Mouse (Mus musculus) limb, embryonic 14.5 days (tissue): ENCODE measurements around the gene Fry. TPM values are rescaled to one million over a fixed set of nuclear protein-coding genes. Genes with fewer than 3 reads are reported as not detected.

Source experiments
- ATAC-seq: fragments of 200-750 bp; cut with Nextera tagmentation; 2 replicates; pipeline ENCODE4 v1.8.0; 2017; ENCODE audit warnings: low read depth, moderate number of reproducible peaks, moderate TSS enrichment; ENCODE audit not compliant: low FRiP score
- DNase-seq: peaks from one replicate; pipeline ENCODE4 v3.0.0-alpha.2; 2015; ENCODE audit warnings: low spot score
- H3K27ac ChIP-seq: fragments of 300-500 bp; sonication (generic); replicated peaks from 2 replicates; pipeline ENCODE4 v1.5.1; 2014; ENCODE audit warnings: low read depth, mild to moderate bottlenecking, low read length, moderate library complexity, mixed read lengths
- H3K27me3 ChIP-seq: fragments of 300-500 bp; sonication (generic); 2 replicates; pipeline ENCODE4 v1.6.1; 2014; ENCODE audit warnings: low read length, mixed read lengths; ENCODE audit not compliant: control insufficient read depth, insufficient read depth
- H3K36me3 ChIP-seq: fragments of 300-500 bp; sonication (generic); 2 replicates; pipeline ENCODE4 v1.6.1; 2014; ENCODE audit warnings: mild to moderate bottlenecking, low read length, moderate library complexity, mixed read lengths; ENCODE audit not compliant: control insufficient read depth, insufficient read depth
- H3K4me1 ChIP-seq: fragments of 300-500 bp; sonication (generic); 2 replicates; pipeline ENCODE4 v1.6.1; 2014; ENCODE audit warnings: antibody characterized with exemption, low read length, mixed read lengths; ENCODE audit not compliant: control insufficient read depth, insufficient read depth
- H3K4me2 ChIP-seq: fragments of 300-500 bp; sonication (generic); replicated peaks from 2 replicates; pipeline ENCODE4 v1.6.1; 2014; ENCODE audit warnings: low read depth, mild to moderate bottlenecking, low read length, moderate library complexity; ENCODE audit not compliant: severe bottlenecking
- H3K4me3 ChIP-seq: fragments of 300-500 bp; sonication (generic); replicated peaks from 2 replicates; pipeline ENCODE4 v1.5.1; 2014; ENCODE audit warnings: low read length
- H3K9ac ChIP-seq: fragments of 300-500 bp; sonication (generic); 2 replicates; pipeline ENCODE4 v1.6.1; 2014; ENCODE audit warnings: mild to moderate bottlenecking, low read depth, low read length, moderate library complexity; ENCODE audit not compliant: severe bottlenecking
- H3K9me3 ChIP-seq: fragments of 300-500 bp; sonication (generic); 2 replicates; pipeline ENCODE4 v1.6.1; 2016; ENCODE audit warnings: low read length; ENCODE audit not compliant: control insufficient read depth
- POLR2A ChIP-seq: fragments of 200-500 bp; IDR thresholded peaks from 2 replicates; pipeline ENCODE4 v1.8.0; 2012; ENCODE audit warnings: inconsistent platforms, mild to moderate bottlenecking, moderate library complexity, borderline replicate concordance; ENCODE audit not compliant: insufficient read depth, insufficient read length; ENCODE audit errors: extremely low read depth
- WGBS: fragments of 180-500 bp; shearing (Covaris S2); extraction: QIAGEN DNeasy Blood & Tissue Kit; methylation state at CpG from one replicate; pipeline ENCODE4 v1.1.7; 2014; 5-methylcytosine and 5-hydroxymethylcytosine counted together
- polyA plus RNA-seq, 2 experiments: library from polyadenylated mRNA; depleted of rRNA in 1 of 2; stranded (reverse) in 1 of 2; unstranded in 1 of 2; fragments of >200 nt; fragmentation: Nextera tagmentation in 1 of 2; extraction: Ambion mirVana in 1 of 2; gene quantifications; 2 replicates each; pipeline versions ENCODE4 v1.2.1 to v1.2.3; 2012 to 2014

Fry gene
- polyA plus RNA-seq, 2 experiments: 10.0 to 13.5 TPM

DNA sequence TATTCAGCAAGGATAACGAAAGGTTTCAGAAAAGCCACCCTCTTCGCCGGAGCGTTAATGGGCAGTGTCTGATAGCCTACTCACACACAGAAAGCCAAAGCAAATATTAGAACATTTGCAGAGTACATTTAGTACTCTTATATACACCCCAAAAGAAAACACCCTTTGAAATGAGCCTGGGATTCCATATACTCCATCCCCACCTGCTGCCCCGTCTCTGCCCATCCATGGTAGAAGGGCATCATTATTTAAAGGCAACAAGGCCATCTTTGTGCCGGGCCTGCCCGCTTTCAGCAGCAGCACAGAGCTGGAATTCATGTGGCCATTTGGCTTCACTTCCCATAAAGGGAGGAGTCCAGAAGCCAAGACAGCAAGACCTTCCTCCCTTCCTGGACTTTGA, 219.3 kb downstream of the Fry start:
- no peak overlapping the region for H3K4me3 ChIP-seq
- no peak overlapping the region for H3K4me2 ChIP-seq
- H3K27me3 ChIP-seq: no peaks in the 10 kb centered on the region
- no peak overlapping the region for H3K27ac ChIP-seq
- H3K9ac ChIP-seq: no peak overlapping the region
- H3K4me1 ChIP-seq: peaks cover 3% of the 10 kb centered on the region; the same call in 1 of the 2 replicates
- WGBS: 76% methylated on average over 7 of the region's 7 CpGs
- ATAC-seq (peak; percentile 25; the same call in 1 of the 2 replicates), DNase-seq (no peak)
- no peaks in the 10 kb centered on the region for H3K9me3 ChIP-seq
- no peaks in the 10 kb centered on the region for H3K36me3 ChIP-seq
- no peak for TF ChIP-seq POLR2A

DNA sequence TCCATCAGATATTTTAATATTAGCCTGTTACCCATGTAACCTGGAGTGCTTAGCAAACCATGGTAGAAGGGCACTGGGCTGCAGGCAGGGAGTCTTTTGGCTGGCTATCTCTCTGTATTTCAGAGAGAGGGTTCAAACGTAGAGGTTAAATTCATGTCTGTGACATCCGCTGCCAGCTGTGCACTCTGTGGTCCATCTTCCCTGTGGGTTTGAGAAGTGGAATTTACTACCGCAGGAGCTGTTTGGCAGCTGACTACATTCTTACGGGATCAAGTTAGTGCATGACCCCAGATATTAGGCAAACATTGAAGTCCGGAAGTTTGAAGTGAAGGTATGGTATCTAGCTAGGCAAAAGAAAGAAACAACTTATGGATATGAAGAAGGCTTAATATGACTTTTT, 222.5 kb downstream of the Fry start:
- H3K9me3 ChIP-seq: no peaks in the 10 kb centered on the region
- H3K36me3 ChIP-seq: no peaks in the 10 kb centered on the region
- no peak for TF ChIP-seq POLR2A
- no peak overlapping the region for H3K27ac ChIP-seq
- WGBS: 51% methylated on average over 5 of the region's 5 CpGs
- H3K4me3 ChIP-seq: no peak overlapping the region
- ATAC-seq (no peak), DNase-seq (peak; percentile 41)
- H3K4me2 ChIP-seq: no peak overlapping the region
- no peak overlapping the region for H3K9ac ChIP-seq
- H3K27me3 ChIP-seq: no peaks in the 10 kb centered on the region
- H3K4me1 ChIP-seq: peaks cover 3% of the 10 kb centered on the region; the same call in 1 of the 2 replicates

DNA sequence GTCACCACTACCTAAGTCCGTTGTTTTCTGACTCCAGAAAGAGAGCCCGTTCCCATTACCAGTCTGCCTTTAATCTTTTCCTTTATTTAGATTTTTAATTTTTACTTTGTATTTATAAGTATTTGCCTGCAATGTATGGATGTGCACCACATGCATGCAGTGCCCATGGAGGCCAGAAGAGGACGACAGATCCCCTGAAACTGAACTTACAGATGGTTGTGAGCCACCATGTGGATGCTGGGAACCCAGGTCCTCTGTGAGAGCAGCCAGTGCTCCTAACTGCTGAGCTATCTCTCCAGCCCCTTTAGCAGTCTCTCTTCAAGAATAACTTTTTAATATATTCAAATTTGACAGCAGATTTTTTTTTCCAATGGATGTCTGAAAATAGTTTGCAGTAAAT, 223.7 kb downstream of the Fry start:
- Histone ChIP-seq H3K4me2 (no peak overlapping the region), H3K4me1 (peaks cover 3% of the 10 kb centered on the region; the same call in 1 of the 2 replicates), H3K4me3 (no peak overlapping the region), H3K9me3 (no peaks in the 10 kb centered on the region; the same call in 1 of the 2 replicates), H3K27ac (no peak overlapping the region), H3K27me3 (no peaks in the 10 kb centered on the region), H3K9ac (no peak overlapping the region), H3K36me3 (no peaks in the 10 kb centered on the region)
- 86% methylated on average over 3 of the region's 3 CpGs for WGBS
- DNase-seq (no peak), ATAC-seq (no peak)
- no peak for TF ChIP-seq POLR2A

DNA sequence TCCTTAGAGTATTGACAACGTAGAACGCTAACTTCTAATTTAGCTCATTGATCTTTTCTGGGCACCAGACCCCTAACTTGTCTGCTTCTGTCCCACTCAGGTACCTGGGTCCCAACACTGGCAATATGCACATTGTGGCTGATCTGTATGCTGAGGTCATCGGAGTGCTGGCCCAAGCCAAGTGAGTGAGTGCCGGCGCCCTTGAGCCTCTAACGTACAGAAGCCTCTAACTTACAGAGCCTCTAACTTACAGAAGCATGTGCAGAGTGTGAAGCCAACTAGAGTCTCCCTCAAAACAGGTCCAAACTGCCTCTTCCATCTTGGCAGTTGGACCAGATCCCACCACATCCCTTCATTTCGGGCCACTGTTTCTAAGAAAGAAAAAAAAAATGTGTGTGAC, 227.5 kb downstream of the Fry start:
- no peak for ATAC-seq
- DNase-seq: no peak
- no peaks in the 10 kb centered on the region; the same call in 1 of the 2 replicates for H3K9me3 ChIP-seq
- H3K27me3 ChIP-seq: no peaks in the 10 kb centered on the region
- H3K27ac ChIP-seq: no peak overlapping the region
- TF ChIP-seq POLR2A: no peak
- peaks cover 3% of the 10 kb centered on the region; the same call in 1 of the 2 replicates for H3K4me1 ChIP-seq
- peaks cover 2% of the 10 kb centered on the region; the same call in 1 of the 2 replicates for H3K36me3 ChIP-seq
- no peak overlapping the region for H3K4me2 ChIP-seq
- H3K4me3 ChIP-seq: no peak overlapping the region
- 96% methylated on average over 7 of the region's 7 CpGs for WGBS
- no peak overlapping the region for H3K9ac ChIP-seq

DNA sequence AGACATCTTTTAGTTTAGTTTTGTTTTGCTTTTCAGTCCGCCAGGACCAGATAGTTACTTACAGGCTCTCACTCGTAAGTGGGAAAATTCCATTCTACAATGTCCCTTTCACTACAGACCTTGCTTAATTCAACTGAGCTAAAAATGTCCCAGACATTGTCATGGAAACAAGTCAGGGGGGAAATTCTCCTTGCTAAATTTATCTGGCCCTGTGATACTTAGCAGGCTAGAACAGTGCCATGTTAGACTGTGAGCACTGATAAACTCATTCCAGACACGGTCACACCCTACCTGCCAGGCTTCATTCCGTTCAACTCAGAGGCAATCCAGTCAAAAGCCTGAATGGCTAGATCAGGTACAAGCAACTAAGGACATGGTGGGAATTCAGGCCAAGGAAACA, 227.9 kb downstream of the Fry start:
- Histone ChIP-seq H3K9ac (no peak overlapping the region), H3K4me3 (no peak overlapping the region), H3K27me3 (no peaks in the 10 kb centered on the region), H3K9me3 (no peaks in the 10 kb centered on the region; the same call in 1 of the 2 replicates), H3K36me3 (peaks cover 2% of the 10 kb centered on the region; the same call in 1 of the 2 replicates), H3K27ac (no peak overlapping the region), H3K4me1 (no peaks in the 10 kb centered on the region), H3K4me2 (no peak overlapping the region)
- no peak for TF ChIP-seq POLR2A
- DNase-seq (no peak), ATAC-seq (no peak)
- WGBS: 80% methylated on average over 4 of the region's 4 CpGs
